Mouse (Mus musculus): ENCODE data around the gene Snrpb.

Gene Snrpb

GRCm38 (mm10) chr2:130178706-130179506, at the start of gene Snrpb:
TSS of gene Snrpb (minus strand) at chr2:130179403.
- peak; percentile 92 for DNase-seq (ENCODE audit: low spot score)

- DNase-seq (ENCODE audit: low spot score) = no peak
Observed at GRCm38 (mm10) chr2:130211581-130211980, 32.4 kb upstream of the Snrpb start.

GRCm38 (mm10) chr2:130209636-130210035, 30.4 kb upstream of the Snrpb start:
- DNase-seq (ENCODE audit: low spot score) = no peak

- no peak for DNase-seq (ENCODE audit: low spot score)
Observed at GRCm38 (mm10) chr2:130207996-130208395, 28.8 kb upstream of the Snrpb start.

- no peak for DNase-seq (ENCODE audit: low spot score)
Observed at GRCm38 (mm10) chr2:130207376-130207775, 28.2 kb upstream of the Snrpb start.

- peak; percentile 49 for DNase-seq (ENCODE audit: low spot score)
Observed at GRCm38 (mm10) chr2:130200961-130201360, 21.8 kb upstream of the Snrpb start.

GRCm38 (mm10) chr2:130194894-130195293, 15.7 kb upstream of the Snrpb start, which contains the start of gene Tmc2:
TSS of gene Tmc2 (plus strand) at chr2:130195194.
- no peak for DNase-seq (ENCODE audit: low spot score)

- no peak for DNase-seq (ENCODE audit: low spot score)
Observed at GRCm38 (mm10) chr2:130188391-130188790, 9.2 kb upstream of the Snrpb start.

GRCm38 (mm10) chr2:130179507-130180019, 360 bp upstream of the Snrpb start:
- no peak for DNase-seq (ENCODE audit: low spot score)

GRCm38 (mm10) chr2:130178381-130178705, 860 bp downstream of the Snrpb start:
- DNase-seq (ENCODE audit: low spot score) = no peak

GRCm38 (mm10) chr2:130176820-130177219, 2.4 kb downstream of the Snrpb start:
- DNase-seq (ENCODE audit: low spot score) = no peak

- DNase-seq (ENCODE audit: low spot score) = no peak
Observed at GRCm38 (mm10) chr2:130171674-130172073, 7.5 kb downstream of the Snrpb start.

GRCm38 (mm10) chr2:130167861-130168260, 11.3 kb downstream of the Snrpb start:
- peak; percentile 77 for DNase-seq (ENCODE audit: low spot score)

- no peak for DNase-seq (ENCODE audit: low spot score)
Observed at GRCm38 (mm10) chr2:130166311-130167214, 12.6 kb downstream of the Snrpb start.

GRCm38 (mm10) chr2:130162701-130163100, 16.5 kb downstream of the Snrpb start:
- DNase-seq (ENCODE audit: low spot score) = no peak

- DNase-seq (ENCODE audit: low spot score) = no peak
Observed at GRCm38 (mm10) chr2:130158088-130158437, 21.1 kb downstream of the Snrpb start.

- DNase-seq (ENCODE audit: low spot score) = no peak
Observed at GRCm38 (mm10) chr2:130157231-130158087, 21.7 kb downstream of the Snrpb start.

- no peak for DNase-seq (ENCODE audit: low spot score)
Observed at GRCm38 (mm10) chr2:130155851-130156250, 23.4 kb downstream of the Snrpb start.

GRCm38 (mm10) chr2:130155171-130155570, 24.0 kb downstream of the Snrpb start:
- no peak for DNase-seq (ENCODE audit: low spot score)

- DNase-seq (ENCODE audit: low spot score) = no peak
Observed at GRCm38 (mm10) chr2:130146089-130146668, 33.0 kb downstream of the Snrpb start.

GRCm38 (mm10) chr2:130144703-130145324, 34.4 kb downstream of the Snrpb start:
- DNase-seq (ENCODE audit: low spot score) = no peak

Data from testis, postnatal 10 days (tissue).